Mouse (Mus musculus): Measurements from ENCODE around the gene Rpl14. TPM values are rescaled to one million over a fixed set of nuclear protein-coding genes. Genes with fewer than 3 reads are reported as not detected.
A peak's percentile ranks its signal among the peaks of the same experiment; 100 is the strongest.

The Rpl14 gene
- polyA plus RNA-seq, 1 experiment from 2014 or later, result 497 TPM

- peaks cover 21% of the 10 kb centered on the region for H3K4me1 ChIP-seq (replicated peaks)
- H3K4me3 ChIP-seq, result peak overlapping the region; percentile 13
- peak overlapping the region; percentile 51 for H3K4me2 ChIP-seq
- 9% methylated on average over 26 of the region's 26 CpGs for WGBS
- H3K36me3 ChIP-seq, result no peaks in the 10 kb centered on the region; the same call in 1 of the 2 replicates
- ATAC-seq (ENCODE audit: low read depth), result peak; percentile 90
- H3K27me3 ChIP-seq, result 0 out of 2 replicates have a peak, but pooled peaks cover 3% of the 10 kb centered on the region
- peaks cover 19% of the 10 kb centered on the region for H3K9me3 ChIP-seq
- H3K9ac ChIP-seq, result peak overlapping the region; percentile 38
- peak overlapping the region; percentile 86 for H3K27ac ChIP-seq (replicated peaks)
Observed at GRCm38 (mm10) chr9:120619709-120620408, 48.6 kb downstream of the Rpl14 start.

DNA sequence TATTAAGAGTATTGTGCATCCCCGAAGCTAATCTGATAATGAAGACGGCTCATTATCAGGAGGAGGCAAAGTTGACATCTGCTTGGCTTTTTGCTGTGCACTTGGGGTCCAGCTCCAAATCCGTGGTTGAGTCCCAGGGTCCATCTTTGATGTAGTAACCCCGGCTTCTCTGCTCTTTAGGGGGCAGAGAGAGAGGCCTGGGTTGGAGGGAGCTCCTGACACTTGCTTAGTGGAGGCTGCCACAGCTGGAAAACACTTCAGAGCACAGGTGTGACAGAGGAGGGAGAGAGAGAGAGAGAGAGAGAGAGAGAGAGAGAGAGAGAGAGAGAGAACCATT lies 49.1 kb downstream of the Rpl14 start:
- no peak for ATAC-seq (ENCODE audit: low read depth)
- Histone ChIP-seq H3K9me3 (peaks cover 24% of the 10 kb centered on the region), H3K36me3 (no peaks in the 10 kb centered on the region; the same call in 1 of the 2 replicates), H3K4me3 (no peak overlapping the region), H3K27ac (replicated peaks) (peak overlapping the region; percentile 86), H3K4me1 (replicated peaks) (peaks cover 21% of the 10 kb centered on the region), H3K4me2 (no peak overlapping the region), H3K9ac (no peak overlapping the region), H3K27me3 (0 out of 2 replicates have a peak, but pooled peaks cover 3% of the 10 kb centered on the region)
- WGBS, result 28% methylated on average over 4 of the region's 4 CpGs

Other genes starting within 250 kb of the Rpl14 start
- 342 and 351 TPM in 2 replicates for gene Eif1b, start 79.2 kb upstream of the Rpl14 start, polyA plus RNA-seq (2015; fragmentation: Nextera tagmentation; extraction: Ambion mirVana)
- gene Entpd3, start 31.6 kb upstream of the Rpl14 start, polyA plus RNA-seq (2015; fragmentation: Nextera tagmentation; extraction: Ambion mirVana), result 1.2 and 1.5 TPM in 2 replicates